Mouse (Mus musculus): ENCODE measurements at regions not wholly inside any gene's neighbourhood (a gene's known extent, or its start where the extent isn't known, plus 50 kb on each side); places are given as distances from the start of the nearest gene placed in this dataset.

DNA sequence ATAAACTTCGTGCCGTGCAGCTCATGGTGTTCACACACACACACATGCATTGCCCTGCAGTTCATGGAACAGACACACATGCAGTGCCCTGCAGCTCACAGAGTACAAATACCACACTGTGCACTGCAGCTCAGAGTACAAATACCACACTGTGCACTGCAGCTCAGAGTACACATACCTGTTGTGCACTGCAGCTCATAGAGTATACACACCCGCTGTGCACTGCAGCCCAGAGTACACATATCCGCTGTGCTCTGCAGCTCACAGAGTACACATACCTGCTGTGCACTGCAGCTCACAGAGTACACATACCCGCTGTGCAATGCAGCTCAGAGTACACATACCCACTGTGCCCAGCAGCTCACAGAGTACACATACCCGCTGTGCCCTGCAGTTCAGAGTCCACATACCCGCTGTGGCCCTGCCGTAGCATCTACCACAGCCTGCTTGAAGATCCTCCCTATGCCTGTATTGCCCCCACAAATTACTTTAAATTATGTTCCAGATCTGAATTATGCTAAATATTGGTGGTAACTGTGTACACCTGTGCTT is 451.9 kb downstream of the Fam198b start:
- WGBS (ENCODE audit: insufficient replicate concordance), result 73% methylated on average over 8 of the region's 8 CpGs
- Histone ChIP-seq H3K9me3 (replicated peaks; ENCODE audit: control insufficient read depth, low read length) (no peaks in the 10 kb centered on the region), H3K4me3 (ENCODE audit: low read depth, low read length) (no peak overlapping the region)

GRCm38 (mm10) chr3:80367972-80368371 is 434.7 kb downstream of the Gria2 start:
- Histone ChIP-seq H3K27ac (ENCODE audit: low read length) (no peak overlapping the region), H3K9me3 (replicated peaks; ENCODE audit: control insufficient read depth, low read length) (no peaks in the 10 kb centered on the region), H3K9ac (ENCODE audit: low read depth, low read length) (no peak overlapping the region), H3K4me2 (ENCODE audit: low read depth, low read length) (no peak overlapping the region), H3K36me3 (ENCODE audit: control insufficient read depth, insufficient read depth) (no peaks in the 10 kb centered on the region), H3K4me3 (ENCODE audit: low read depth, low read length) (no peak overlapping the region), H3K4me1 (ENCODE audit: control insufficient read depth, low read depth, low read length) (no peaks in the 10 kb centered on the region), H3K27me3 (ENCODE audit: control insufficient read depth, insufficient read depth, low read depth, low read length) (no peaks in the 10 kb centered on the region)
- ATAC-seq (ENCODE audit: low read depth), result no peak

More for the DNA sequence above, 451.9 kb downstream of the Fam198b start:
- no peaks in the 10 kb centered on the region for H3K27me3 ChIP-seq (ENCODE audit: control insufficient read depth, insufficient read depth, low read depth, low read length)
- H3K4me2 ChIP-seq (ENCODE audit: low read depth, low read length), result no peak overlapping the region
- H3K27ac ChIP-seq (ENCODE audit: low read length), result no peak overlapping the region
- H3K4me1 ChIP-seq (ENCODE audit: control insufficient read depth, low read depth, low read length), result no peaks in the 10 kb centered on the region
- ATAC-seq (ENCODE audit: low read depth), result no peak
- no peaks in the 10 kb centered on the region for H3K36me3 ChIP-seq (ENCODE audit: control insufficient read depth, insufficient read depth)
- H3K9ac ChIP-seq (ENCODE audit: low read depth, low read length), result no peak overlapping the region

GRCm38 (mm10) chr3:80369214-80369941 is 433.3 kb downstream of the Gria2 start:
- no peaks in the 10 kb centered on the region for H3K9me3 ChIP-seq (replicated peaks; ENCODE audit: control insufficient read depth, low read length)
- H3K4me2 ChIP-seq (ENCODE audit: low read depth, low read length), result no peak overlapping the region
- no peak overlapping the region for H3K4me3 ChIP-seq (ENCODE audit: low read depth, low read length)
- H3K9ac ChIP-seq (ENCODE audit: low read depth, low read length), result no peak overlapping the region
- H3K27me3 ChIP-seq (ENCODE audit: control insufficient read depth, insufficient read depth, low read depth, low read length), result no peaks in the 10 kb centered on the region
- no peak for ATAC-seq (ENCODE audit: low read depth)
- no peak overlapping the region for H3K27ac ChIP-seq (ENCODE audit: low read length)
- WGBS (ENCODE audit: insufficient replicate concordance), result 55% methylated on average over 4 of the region's 4 CpGs
- no peaks in the 10 kb centered on the region for H3K4me1 ChIP-seq (ENCODE audit: control insufficient read depth, low read depth, low read length)
- H3K36me3 ChIP-seq (ENCODE audit: control insufficient read depth, insufficient read depth), result no peaks in the 10 kb centered on the region

GRCm38 (mm10) chr3:80372436-80372835 is 430.2 kb downstream of the Gria2 start:
- H3K27me3 ChIP-seq (ENCODE audit: control insufficient read depth, insufficient read depth, low read depth, low read length), result no peaks in the 10 kb centered on the region
- H3K4me1 ChIP-seq (ENCODE audit: control insufficient read depth, low read depth, low read length), result no peaks in the 10 kb centered on the region
- H3K9ac ChIP-seq (ENCODE audit: low read depth, low read length), result no peak overlapping the region
- WGBS (ENCODE audit: insufficient replicate concordance), result 46% methylated on average over 3 of the region's 3 CpGs
- no peaks in the 10 kb centered on the region for H3K36me3 ChIP-seq (ENCODE audit: control insufficient read depth, insufficient read depth)
- no peaks in the 10 kb centered on the region for H3K9me3 ChIP-seq (replicated peaks; ENCODE audit: control insufficient read depth, low read length)
- ATAC-seq (ENCODE audit: low read depth), result no peak
- no peak overlapping the region for H3K27ac ChIP-seq (ENCODE audit: low read length)
- no peak overlapping the region for H3K4me3 ChIP-seq (ENCODE audit: low read depth, low read length)
- H3K4me2 ChIP-seq (ENCODE audit: low read depth, low read length), result no peak overlapping the region

DNA sequence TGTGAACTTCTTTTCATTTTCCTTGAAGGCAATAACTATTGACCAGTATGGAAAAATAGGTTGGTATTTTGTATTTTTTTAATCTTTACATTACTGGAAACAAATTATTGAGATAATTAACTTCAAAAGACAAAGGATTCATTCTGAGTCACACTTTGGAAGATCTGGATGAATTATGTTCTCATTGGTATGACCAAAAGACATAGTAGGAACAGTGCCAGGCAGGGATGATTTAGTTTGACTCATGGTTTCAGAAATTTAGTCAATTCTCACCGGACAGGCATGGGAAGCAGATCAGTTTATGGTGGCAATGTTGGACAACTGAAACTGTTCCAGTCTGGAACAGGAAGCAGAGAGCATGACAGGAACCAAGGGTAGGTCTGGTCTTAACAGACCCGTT is 416.6 kb downstream of the Gria2 start:
- no peak overlapping the region for H3K4me2 ChIP-seq (ENCODE audit: low read depth, low read length)
- no peaks in the 10 kb centered on the region for H3K36me3 ChIP-seq (ENCODE audit: control insufficient read depth, insufficient read depth)
- H3K4me1 ChIP-seq (ENCODE audit: control insufficient read depth, low read depth, low read length), result no peaks in the 10 kb centered on the region
- no peak for ATAC-seq (ENCODE audit: low read depth)
- no peaks in the 10 kb centered on the region for H3K27me3 ChIP-seq (ENCODE audit: control insufficient read depth, insufficient read depth, low read depth, low read length)
- H3K4me3 ChIP-seq (ENCODE audit: low read depth, low read length), result no peak overlapping the region
- H3K9me3 ChIP-seq (replicated peaks; ENCODE audit: control insufficient read depth, low read length), result no peaks in the 10 kb centered on the region
- no peak overlapping the region for H3K27ac ChIP-seq (ENCODE audit: low read length)
- WGBS (ENCODE audit: insufficient replicate concordance), result 65% methylated on average over 2 of the region's 2 CpGs
- no peak overlapping the region for H3K9ac ChIP-seq (ENCODE audit: low read depth, low read length)

DNA sequence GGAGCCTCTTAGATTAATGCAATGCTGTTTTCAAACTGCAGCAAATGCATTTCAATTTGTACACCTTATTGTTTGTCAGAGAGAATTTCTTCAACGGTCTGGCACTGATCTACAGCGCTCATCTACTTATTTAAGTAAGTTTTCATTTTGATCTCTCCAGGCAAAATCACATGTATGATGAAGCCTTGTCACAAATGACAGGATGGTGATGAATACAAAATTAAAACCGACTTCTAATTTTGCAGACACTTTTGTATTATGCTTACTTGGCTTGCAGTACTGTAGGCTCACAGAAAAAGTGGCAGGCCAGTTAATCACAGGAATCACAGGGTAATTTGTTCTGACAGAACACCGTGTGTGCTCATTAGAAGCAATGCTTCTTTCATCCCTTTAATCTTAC is 406.4 kb downstream of the Gria2 start:
- Histone ChIP-seq H3K4me1 (ENCODE audit: control insufficient read depth, low read depth, low read length) (no peaks in the 10 kb centered on the region), H3K4me2 (ENCODE audit: low read depth, low read length) (no peak overlapping the region), H3K27ac (ENCODE audit: low read length) (no peak overlapping the region), H3K36me3 (ENCODE audit: control insufficient read depth, insufficient read depth) (no peaks in the 10 kb centered on the region), H3K4me3 (ENCODE audit: low read depth, low read length) (no peak overlapping the region), H3K9ac (ENCODE audit: low read depth, low read length) (no peak overlapping the region), H3K9me3 (replicated peaks; ENCODE audit: control insufficient read depth, low read length) (no peaks in the 10 kb centered on the region), H3K27me3 (ENCODE audit: control insufficient read depth, insufficient read depth, low read depth, low read length) (no peaks in the 10 kb centered on the region)
- ATAC-seq (ENCODE audit: low read depth), result no peak
- 58% methylated on average over 4 of the region's 4 CpGs for WGBS (ENCODE audit: insufficient replicate concordance)

GRCm38 (mm10) chr3:80420453-80420852 is 382.2 kb downstream of the Gria2 start:
- no peaks in the 10 kb centered on the region for H3K9me3 ChIP-seq (replicated peaks; ENCODE audit: control insufficient read depth, low read length)
- no peak overlapping the region for H3K4me3 ChIP-seq (ENCODE audit: low read depth, low read length)
- WGBS (ENCODE audit: insufficient replicate concordance), result 68% methylated on average over 3 of the region's 3 CpGs
- no peak for ATAC-seq (ENCODE audit: low read depth)
- H3K27me3 ChIP-seq (ENCODE audit: control insufficient read depth, insufficient read depth, low read depth, low read length), result no peaks in the 10 kb centered on the region
- no peak overlapping the region for H3K9ac ChIP-seq (ENCODE audit: low read depth, low read length)
- no peaks in the 10 kb centered on the region for H3K4me1 ChIP-seq (ENCODE audit: control insufficient read depth, low read depth, low read length)
- H3K36me3 ChIP-seq (ENCODE audit: control insufficient read depth, insufficient read depth), result no peaks in the 10 kb centered on the region
- H3K4me2 ChIP-seq (ENCODE audit: low read depth, low read length), result no peak overlapping the region
- H3K27ac ChIP-seq (ENCODE audit: low read length), result no peak overlapping the region

- Histone ChIP-seq H3K4me3 (ENCODE audit: low read depth, low read length) (no peak overlapping the region), H3K4me2 (ENCODE audit: low read depth, low read length) (no peak overlapping the region), H3K27ac (ENCODE audit: low read length) (no peak overlapping the region), H3K9ac (ENCODE audit: low read depth, low read length) (no peak overlapping the region), H3K36me3 (ENCODE audit: control insufficient read depth, insufficient read depth) (no peaks in the 10 kb centered on the region), H3K27me3 (ENCODE audit: control insufficient read depth, insufficient read depth, low read depth, low read length) (no peaks in the 10 kb centered on the region), H3K9me3 (replicated peaks; ENCODE audit: control insufficient read depth, low read length) (no peaks in the 10 kb centered on the region), H3K4me1 (ENCODE audit: control insufficient read depth, low read depth, low read length) (no peaks in the 10 kb centered on the region)
- WGBS (ENCODE audit: insufficient replicate concordance), result 68% methylated on average over 3 of the region's 3 CpGs
- no peak for ATAC-seq (ENCODE audit: low read depth)
Measured at GRCm38 (mm10) chr3:80421461-80421860, 381.2 kb downstream of the Gria2 start.

GRCm38 (mm10) chr3:80422106-80422505 is 380.5 kb downstream of the Gria2 start:
- WGBS (ENCODE audit: insufficient replicate concordance), result 47% methylated on average over 3 of the region's 3 CpGs
- Histone ChIP-seq H3K9me3 (replicated peaks; ENCODE audit: control insufficient read depth, low read length) (no peaks in the 10 kb centered on the region), H3K4me3 (ENCODE audit: low read depth, low read length) (no peak overlapping the region), H3K36me3 (ENCODE audit: control insufficient read depth, insufficient read depth) (no peaks in the 10 kb centered on the region), H3K27ac (ENCODE audit: low read length) (no peak overlapping the region), H3K27me3 (ENCODE audit: control insufficient read depth, insufficient read depth, low read depth, low read length) (no peaks in the 10 kb centered on the region), H3K4me1 (ENCODE audit: control insufficient read depth, low read depth, low read length) (no peaks in the 10 kb centered on the region), H3K4me2 (ENCODE audit: low read depth, low read length) (no peak overlapping the region), H3K9ac (ENCODE audit: low read depth, low read length) (no peak overlapping the region)
- ATAC-seq (ENCODE audit: low read depth), result no peak
